ENCODE assay signal across 15 mouse cellular contexts in the genomic region with DNA sequence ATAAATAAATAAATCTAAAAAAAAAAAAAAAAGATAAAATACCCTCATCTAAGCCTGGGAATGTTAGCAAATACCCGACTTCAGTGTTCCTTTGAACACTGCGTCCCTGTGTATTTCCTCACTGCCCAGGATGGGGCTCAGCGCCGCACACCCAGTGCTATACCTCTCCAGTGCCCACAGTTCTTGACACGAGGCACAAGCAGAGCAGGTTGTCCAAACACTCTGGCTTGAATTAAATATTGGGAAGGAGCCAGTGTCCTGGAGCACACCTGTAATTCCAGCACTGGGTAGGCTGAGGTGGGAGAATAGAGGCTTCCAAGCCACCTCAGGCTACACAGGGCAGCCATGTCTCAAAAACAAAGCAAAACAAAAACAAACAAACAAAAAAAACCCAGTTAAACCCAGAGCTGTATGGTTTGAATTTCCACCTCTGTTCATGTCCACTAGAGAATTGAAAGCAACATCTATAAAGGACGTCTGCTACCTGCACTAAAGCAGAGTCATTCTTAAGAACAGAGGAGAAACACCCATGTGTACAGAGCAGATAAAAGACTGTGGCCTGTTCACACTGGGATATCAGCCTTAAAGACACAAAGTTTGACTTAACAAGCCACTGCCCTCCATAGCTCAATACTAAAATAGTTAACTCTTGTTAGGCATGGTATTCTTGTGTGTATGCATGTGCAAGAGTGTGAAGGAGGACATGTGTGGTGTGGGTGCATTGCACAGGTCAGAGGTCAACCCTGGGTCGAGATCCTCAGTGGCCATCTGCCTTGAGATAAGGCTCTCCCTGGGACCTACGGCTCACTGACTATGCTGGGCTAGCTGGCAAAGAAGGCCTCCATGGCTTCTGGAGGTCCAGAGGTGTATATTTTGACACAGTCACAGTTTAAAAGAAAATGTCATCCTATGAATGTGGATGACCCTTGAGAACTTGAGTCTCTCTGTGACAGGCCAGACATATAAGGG. TPM values are rescaled to one million over a fixed set of nuclear protein-coding genes. Genes with fewer than 3 reads are reported as not detected.
DNase-seq lines count a peak whose midpoint lies in the region; ATAC-seq and TF ChIP-seq lines count a peak whose summit lies in the region.
"Had no signal": no experiment of that assay in that cellular context is flagged by ENCODE, and none has a peak within 500 bp of the region (broad histone marks: within the 10 kb centered on the region; RNA-seq: fewer than 3 reads in every experiment).

No protein-coding gene starts in this region.

- H3K9me3 ChIP-seq in hindbrain, embryonic 10.5 days: no peaks in the 10 kb centered on the region
- no peaks in the 10 kb centered on the region for H3K9me3 ChIP-seq in hindbrain, embryonic 11.5 days (ENCODE audit: control insufficient read depth, low read length)
- no peaks in the 10 kb centered on the region for H3K9me3 ChIP-seq in liver, embryonic 14.5 days (ENCODE audit: control insufficient read depth, low read length)
- H3K9me3 ChIP-seq: limb, embryonic 15.5 days; midbrain, embryonic 15.5 days; neural tube, embryonic 13.5 days had no signal

- H3K9ac ChIP-seq in hindbrain, embryonic 11.5 days (ENCODE audit: low read depth, low read length): no peak overlapping the region
- H3K9ac ChIP-seq in liver, embryonic 14.5 days (replicated peaks): peak overlapping the region; percentile 63
- H3K9ac ChIP-seq: limb, embryonic 15.5 days; midbrain, embryonic 15.5 days; neural tube, embryonic 13.5 days had no signal

- no peak for ATAC-seq in hindbrain, embryonic 11.5 days (ENCODE audit: low FRiP score)
- ATAC-seq in liver, embryonic 14.5 days (ENCODE audit: insufficient read depth): peak; percentile 88
- peak; percentile 85 for ATAC-seq in megakaryocyte-erythroid progenitor cell, adult 5-6 weeks (replicated peaks; ENCODE audit: low FRiP score, low TSS enrichment, poor library complexity, severe bottlenecking)
- ATAC-seq: activated CD4-positive, CD25-positive, alpha-beta regulatory T cell, adult 4 months; midbrain, embryonic 15.5 days had no signal

- WGBS in hindbrain, embryonic 10.5 days: 88% methylated on average over 8 of the region's 8 CpGs
- WGBS in hindbrain, embryonic 11.5 days: 90% methylated on average over 8 of the region's 8 CpGs
- 56% methylated on average over 8 of the region's 8 CpGs for WGBS in liver, embryonic 14.5 days (ENCODE audit: insufficient replicate concordance)

- DNase-seq in hindbrain, embryonic 10.5 days (ENCODE audit: low spot score): no peak
- no peak for DNase-seq in hindbrain, embryonic 11.5 days (ENCODE audit: low spot score)
- DNase-seq in c-Kit-negative CD71-positive TER-119-positive erythroid progenitor cells, embryonic 14.5 days (ENCODE audit: low read depth, low spot score): peak; percentile 64
- DNase-seq in liver, embryonic 14.5 days (ENCODE audit: low read depth in 3 of 3, low spot score in 3 of 3): peak; percentile 65 to 75 (median 72)
- no peak for DNase-seq in frontal cortex, postnatal 10 days (ENCODE audit: low spot score in 2 of 2)
- DNase-seq in cerebellum, postnatal 10 days: no peak
- no peak for DNase-seq in retina, embryonic 14.5 days (ENCODE audit: low spot score)
- DNase-seq: cerebellum, postnatal 36 days; heart, postnatal 36 days had no signal

- no peak overlapping the region for H3K4me2 ChIP-seq in hindbrain, embryonic 11.5 days (replicated peaks; ENCODE audit: low read depth, low read length)
- peak overlapping the region; percentile 66 for H3K4me2 ChIP-seq in liver, embryonic 14.5 days (ENCODE audit: low read depth)
- H3K4me2 ChIP-seq: limb, embryonic 15.5 days; midbrain, embryonic 15.5 days; neural tube, embryonic 13.5 days had no signal

- 0 out of 2 replicates have a peak, but pooled peaks have one; percentile 4 for TF ChIP-seq CTCF in liver, embryonic 14.5 days (IDR thresholded peaks at IDR 0.05; ENCODE audit: low read depth)

- no peaks in the 10 kb centered on the region for H3K27me3 ChIP-seq in hindbrain, embryonic 10.5 days (ENCODE audit: insufficient read depth, poor library complexity, severe bottlenecking)
- H3K27me3 ChIP-seq in hindbrain, embryonic 11.5 days (ENCODE audit: control insufficient read depth, insufficient read depth, low read length): no peaks in the 10 kb centered on the region
- H3K27me3 ChIP-seq in liver, embryonic 14.5 days (ENCODE audit: control insufficient read depth, insufficient read depth, low read length): no peaks in the 10 kb centered on the region
- H3K27me3 ChIP-seq: limb, embryonic 15.5 days; midbrain, embryonic 15.5 days; neural tube, embryonic 13.5 days had no signal

- peak; percentile 88 for TF ChIP-seq EP300 in liver, embryonic 14.5 days (IDR thresholded peaks at IDR 0.05; ENCODE audit: low read depth)

- H3K4me1 ChIP-seq in hindbrain, embryonic 10.5 days (replicated peaks): 0 out of 2 replicates have a peak, but pooled peaks cover 8% of the 10 kb centered on the region
- no peaks in the 10 kb centered on the region for H3K4me1 ChIP-seq in hindbrain, embryonic 11.5 days (replicated peaks; ENCODE audit: control insufficient read depth, insufficient read depth, low read length)
- peaks cover 32 to 45% of the 10 kb centered on the region in 2 experiments for H3K4me1 ChIP-seq in liver, embryonic 14.5 days (replicated peaks; ENCODE audit: control insufficient read depth in 2 of 2, insufficient read depth in 2 of 2, low read length in 1 of 2)
- H3K4me1 ChIP-seq: limb, embryonic 15.5 days; midbrain, embryonic 15.5 days; neural tube, embryonic 13.5 days had no signal

- 0 out of 2 replicates have a peak overlapping the region, but pooled peaks have one; percentile 23 for H3K27ac ChIP-seq in hindbrain, embryonic 10.5 days
- H3K27ac ChIP-seq in hindbrain, embryonic 11.5 days (ENCODE audit: low read depth, low read length): no peak overlapping the region
- H3K27ac ChIP-seq in liver, embryonic 14.5 days: peak overlapping the region; percentile 93
- H3K27ac ChIP-seq: left cerebral cortex, adult 2 months; limb, embryonic 15.5 days; midbrain, embryonic 15.5 days; neural tube, embryonic 13.5 days had no signal

- peaks cover 52% of the 10 kb centered on the region for H3K36me3 ChIP-seq in hindbrain, embryonic 10.5 days
- no peaks in the 10 kb centered on the region for H3K36me3 ChIP-seq in hindbrain, embryonic 11.5 days (ENCODE audit: control insufficient read depth, insufficient read depth, low read length)
- no peaks in the 10 kb centered on the region for H3K36me3 ChIP-seq in liver, embryonic 14.5 days (replicated peaks; ENCODE audit: control insufficient read depth, insufficient read depth, low read depth)

- H3K4me3 ChIP-seq in hindbrain, embryonic 10.5 days: no peak overlapping the region
- H3K4me3 ChIP-seq in hindbrain, embryonic 11.5 days (ENCODE audit: low read depth, low read length): no peak overlapping the region
- H3K4me3 ChIP-seq in liver, embryonic 14.5 days (ENCODE audit: insufficient read depth in 1 of 2, low read depth in 2 of 2, low read length in 2 of 2): no peak overlapping the region; a peak in 1 of 4 replicates
- H3K4me3 ChIP-seq: left cerebral cortex, adult 2 months; limb, embryonic 15.5 days; midbrain, embryonic 15.5 days; neural tube, embryonic 13.5 days had no signal

RNA-seq across cellular contexts. Expression of a gene that starts 32.1 kb away (rescaled TPM):
- 6.1 and 6.4 TPM in 2 replicates for polyA plus RNA-seq in hindbrain, embryonic 10.5 days (2016; fragmentation: Nextera tagmentation; extraction: Ambion mirVana)
- polyA plus RNA-seq in hindbrain, embryonic 11.5 days (2014; fragmentation: Nextera tagmentation; extraction: Ambion mirVana): 3.9 and 4.7 TPM in 2 replicates
- polyA plus RNA-seq in liver, embryonic 14.5 days (2012; rRNA removed): 1.2 and 1.4 TPM in 2 replicates
- polyA plus RNA-seq in liver, embryonic 14.5 days (2014; fragmentation: Nextera tagmentation; extraction: Ambion mirVana): 1.3 and 1.4 TPM in 2 replicates
- 9.0 and 14.0 TPM in 2 replicates for total RNA-seq in megakaryocyte-erythroid progenitor cell, adult 5-6 weeks (2014; fragmentation: Nextera tagmentation)
- 6.4 and 6.8 TPM in 2 replicates for total RNA-seq in megakaryocyte-erythroid progenitor cell, adult 5-6 weeks (2017)

RNA-seq across cellular contexts. Expression of a gene that starts 47.7 kb away (rescaled TPM):
- 111 and 204 TPM in 2 replicates for polyA plus RNA-seq in hindbrain, embryonic 10.5 days (2016; fragmentation: Nextera tagmentation; extraction: Ambion mirVana)
- 25.8 and 32.0 TPM in 2 replicates for polyA plus RNA-seq in hindbrain, embryonic 11.5 days (2014; fragmentation: Nextera tagmentation; extraction: Ambion mirVana)
- 23.5 and 25.0 TPM in 2 replicates for polyA plus RNA-seq in liver, embryonic 14.5 days (2012; rRNA removed)
- 25.8 and 31.6 TPM in 2 replicates for polyA plus RNA-seq in liver, embryonic 14.5 days (2014; fragmentation: Nextera tagmentation; extraction: Ambion mirVana)
- 0.15 and 1.9 TPM in 2 replicates for total RNA-seq in megakaryocyte-erythroid progenitor cell, adult 5-6 weeks (2014; fragmentation: Nextera tagmentation)
- total RNA-seq in megakaryocyte-erythroid progenitor cell, adult 5-6 weeks (2017): 2.1 and 3.2 TPM in 2 replicates

Comparison
In these comparisons a context has a peak if more than half of its experiments do, and no peak if none do; other contexts are left out.
1. DNase-seq: peak in c-Kit-negative CD71-positive TER-119-positive erythroid progenitor cells, embryonic 14.5 days (single experiment) and liver, embryonic 14.5 days (3 of 3); none in hindbrain, embryonic 10.5 days (single experiment), hindbrain, embryonic 11.5 days (single experiment), frontal cortex, postnatal 10 days (0 of 2), cerebellum, postnatal 10 days (0 of 2) and retina, embryonic 14.5 days (single experiment).